Mouse (Mus musculus) olfactory bulb, adult 2 months (tissue): ENCODE results near the gene Tpgs1.

ENCODE experiments used
- CTCF ChIP-seq: fragments of 200-500 bp; IDR thresholded peaks from 2 replicates; pipeline ENCODE4 v1.5.1; 2012; ENCODE audit warnings: low read depth, mild to moderate bottlenecking, low read length, moderate library complexity; ENCODE audit not compliant: insufficient read depth
- POLR2A ChIP-seq: fragments of 200-500 bp; IDR thresholded peaks from 2 replicates; pipeline ENCODE4 v1.6.1; 2012; ENCODE audit warnings: mild to moderate bottlenecking, low read depth, low read length, moderate library complexity; ENCODE audit not compliant: insufficient read depth

DNA sequence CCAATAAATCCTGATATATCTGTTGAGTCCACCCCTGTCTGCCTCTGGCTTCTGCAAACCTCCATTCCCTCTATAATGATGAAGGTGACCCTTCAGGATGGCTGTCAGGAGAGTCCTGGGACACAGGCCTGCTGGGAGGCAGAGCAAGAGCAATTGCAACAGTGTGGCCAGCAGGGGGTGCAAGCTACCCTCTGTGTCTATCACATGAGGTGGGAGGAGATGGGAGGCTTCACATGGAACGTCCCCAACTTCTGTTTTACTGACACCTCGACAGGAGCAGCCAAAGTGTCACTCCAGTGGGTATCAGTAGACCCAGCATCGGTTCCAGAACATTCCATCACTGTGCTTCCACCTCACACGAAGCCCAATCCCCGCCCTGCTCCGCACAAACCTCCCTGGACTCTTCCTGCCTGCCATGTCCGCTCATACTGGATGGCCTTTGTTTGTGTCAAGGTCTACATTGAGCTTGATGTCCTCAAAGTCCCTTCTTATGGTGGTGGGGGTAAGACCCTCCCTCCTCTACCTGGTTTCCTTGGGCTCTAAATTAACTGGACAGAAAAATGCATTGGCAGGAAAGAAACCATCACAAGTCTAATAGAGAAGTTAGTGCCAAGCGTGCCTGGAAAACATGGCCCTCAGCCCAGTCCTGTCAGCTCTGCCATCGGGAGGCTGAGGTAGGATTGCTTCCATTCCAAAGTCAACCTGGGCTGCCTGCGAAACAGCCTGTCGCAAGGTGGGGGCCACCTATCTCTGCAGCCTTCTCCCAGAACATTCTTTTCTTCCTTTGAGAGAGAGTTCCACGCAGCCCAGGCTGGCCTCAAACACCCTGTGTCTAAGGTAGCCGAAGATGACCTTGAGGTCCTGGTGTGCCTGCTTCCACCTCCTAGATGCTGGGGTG lies 26.3 kb downstream of the Tpgs1 start:
- peak; percentile 50; the same call in 1 of the 2 replicates for TF ChIP-seq CTCF
- no peak for TF ChIP-seq POLR2A
